Mouse (Mus musculus) cerebellum, adult 11 months (tissue): ENCODE data around the gene Gm14443.
A peak's percentile ranks its signal among the peaks of the same experiment; 100 is the strongest.
"Not testable (repeated sequence)": the region's sequence is repeated elsewhere in the genome, so short reads cannot be mapped to it uniquely, and the experiment has no call there.

ENCODE experiments used
- DNase-seq: peaks from one replicate; pipeline ENCODE4 v3.0.0; 2022

Gene Gm14443

GRCm38 (mm10) chr2:175175401-175176180 is at the start of gene Gm14443:
Gene Gm14443 (minus strand): TSS chr2:175175871.
- not testable (repeated sequence) for DNase-seq

- not testable (repeated sequence) for DNase-seq
These were observed 31.1 kb upstream of the Gm14443 start, which contains the start of gene Gm14391 for GRCm38 (mm10) chr2:175206732-175207131. Gene Gm14391 (minus strand): TSS chr2:175206917.

- DNase-seq: not testable (repeated sequence)
These were observed 3.3 kb upstream of the Gm14443 start for GRCm38 (mm10) chr2:175179008-175179407.

GRCm38 (mm10) chr2:175176312-175176711 is 641 bp upstream of the Gm14443 start:
- DNase-seq: no peak

GRCm38 (mm10) chr2:175174058-175174457 is 1.6 kb downstream of the Gm14443 start:
- DNase-seq: not testable (repeated sequence)

GRCm38 (mm10) chr2:175172906-175173595 is 2.6 kb downstream of the Gm14443 start:
- not testable (repeated sequence) for DNase-seq

GRCm38 (mm10) chr2:175172123-175172522 is 3.5 kb downstream of the Gm14443 start:
- no peak for DNase-seq

GRCm38 (mm10) chr2:175166870-175167269 is 8.8 kb downstream of the Gm14443 start:
- DNase-seq: not testable (repeated sequence)

- DNase-seq: not testable (repeated sequence)
These were observed 10.6 kb downstream of the Gm14443 start for GRCm38 (mm10) chr2:175165110-175165509.

GRCm38 (mm10) chr2:175161438-175161837 is 14.2 kb downstream of the Gm14443 start:
- DNase-seq: not testable (repeated sequence)

- no peak for DNase-seq
These were observed 17.0 kb downstream of the Gm14443 start for GRCm38 (mm10) chr2:175158642-175159041.

- DNase-seq: no peak
These were observed 19.0 kb downstream of the Gm14443 start for GRCm38 (mm10) chr2:175156696-175157095.

GRCm38 (mm10) chr2:175141993-175142295 is 33.7 kb downstream of the Gm14443 start, which contains the start of gene Gm14399:
Gene Gm14399 (minus strand): TSS chr2:175142012.
- not testable (repeated sequence) for DNase-seq

- DNase-seq: peak; percentile 22
These were observed 34.3 kb downstream of the Gm14443 start for GRCm38 (mm10) chr2:175141118-175141992.

- not testable (repeated sequence) for DNase-seq
These were observed 35.0 kb downstream of the Gm14443 start for GRCm38 (mm10) chr2:175140624-175141023.
